Mouse (Mus musculus) monocyte, adult 5-6 weeks (primary cell): ENCODE measurements at regions not wholly inside any gene's neighbourhood (a gene's known extent, or its start where the extent isn't known, plus 50 kb on each side); places are given as distances from the start of the nearest gene placed in this dataset.

Experiments used
- ATAC-seq: fragments of 153-309, 156-312 bp; replicated peaks from 2 replicates; pipeline ENCODE4 v1.8.0; 2017; ENCODE audit warnings: mild to moderate bottlenecking; ENCODE audit not compliant: low TSS enrichment, insufficient number of reproducible peaks, severe bottlenecking, poor library complexity, low FRiP score

DNA sequence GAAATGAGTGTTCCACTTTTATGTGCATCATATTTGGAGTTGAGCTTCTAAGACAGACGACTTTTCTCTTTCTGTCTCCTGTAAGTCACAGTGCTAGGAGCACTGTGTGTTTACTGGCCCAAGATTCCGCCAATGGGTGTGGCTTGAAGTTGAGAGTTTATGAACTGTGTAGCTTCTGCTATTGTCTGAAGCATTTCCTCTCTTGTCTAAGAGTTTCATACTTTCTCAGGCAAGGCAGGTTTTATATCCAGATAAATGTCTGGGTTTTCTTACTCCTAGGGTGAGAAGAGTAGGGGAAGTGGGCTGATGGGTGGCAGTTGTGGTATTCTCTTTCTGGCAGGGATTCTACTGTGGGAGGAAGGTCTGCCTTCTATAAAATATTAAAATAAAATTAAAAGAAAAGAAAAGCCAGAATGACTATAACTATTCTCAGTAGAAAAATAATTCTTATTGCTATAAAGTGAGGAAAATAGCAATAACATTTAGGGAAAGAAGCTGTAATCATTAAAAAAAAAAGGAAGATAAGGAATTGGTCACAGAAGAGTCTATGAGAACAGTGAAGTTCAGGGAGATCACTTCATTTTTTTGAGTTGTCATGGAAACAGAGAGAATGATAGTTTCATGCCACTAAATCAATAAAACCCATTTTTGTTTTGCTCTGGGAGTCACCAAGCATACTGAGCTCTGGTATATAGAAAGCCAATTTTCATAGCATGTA lies 147.9 kb upstream of the Cdkn2b start:
- ATAC-seq = no peak

DNA sequence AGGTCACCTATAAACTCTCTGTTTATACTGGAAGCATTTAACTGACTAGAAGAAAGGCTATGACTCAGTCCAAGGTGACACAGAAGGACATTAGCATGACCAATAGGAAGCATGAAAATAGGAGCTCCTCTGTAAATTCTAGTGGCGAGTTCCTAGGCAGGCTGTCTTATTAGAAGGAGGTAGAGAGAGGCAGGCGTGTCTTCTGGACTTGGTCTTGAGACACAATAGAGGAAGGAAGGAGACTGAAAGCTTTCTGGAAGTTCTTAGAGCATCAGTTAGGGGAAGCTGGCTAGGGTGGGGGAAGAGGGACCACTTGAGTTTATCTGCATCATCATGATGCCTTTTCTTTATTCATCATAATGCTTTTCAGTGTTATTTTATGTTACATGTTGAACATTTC lies 147.0 kb upstream of the Cdkn2b start:
- no peak for ATAC-seq

- ATAC-seq = no peak
Measured at GRCm38 (mm10) chr4:89454926-89455325, 144.1 kb upstream of the Cdkn2b start.

- ATAC-seq = no peak
Measured at GRCm38 (mm10) chr4:89453051-89453450, 142.2 kb upstream of the Cdkn2b start.

- no peak for ATAC-seq
Measured at GRCm38 (mm10) chr4:89451741-89452140, 140.9 kb upstream of the Cdkn2b start.

DNA sequence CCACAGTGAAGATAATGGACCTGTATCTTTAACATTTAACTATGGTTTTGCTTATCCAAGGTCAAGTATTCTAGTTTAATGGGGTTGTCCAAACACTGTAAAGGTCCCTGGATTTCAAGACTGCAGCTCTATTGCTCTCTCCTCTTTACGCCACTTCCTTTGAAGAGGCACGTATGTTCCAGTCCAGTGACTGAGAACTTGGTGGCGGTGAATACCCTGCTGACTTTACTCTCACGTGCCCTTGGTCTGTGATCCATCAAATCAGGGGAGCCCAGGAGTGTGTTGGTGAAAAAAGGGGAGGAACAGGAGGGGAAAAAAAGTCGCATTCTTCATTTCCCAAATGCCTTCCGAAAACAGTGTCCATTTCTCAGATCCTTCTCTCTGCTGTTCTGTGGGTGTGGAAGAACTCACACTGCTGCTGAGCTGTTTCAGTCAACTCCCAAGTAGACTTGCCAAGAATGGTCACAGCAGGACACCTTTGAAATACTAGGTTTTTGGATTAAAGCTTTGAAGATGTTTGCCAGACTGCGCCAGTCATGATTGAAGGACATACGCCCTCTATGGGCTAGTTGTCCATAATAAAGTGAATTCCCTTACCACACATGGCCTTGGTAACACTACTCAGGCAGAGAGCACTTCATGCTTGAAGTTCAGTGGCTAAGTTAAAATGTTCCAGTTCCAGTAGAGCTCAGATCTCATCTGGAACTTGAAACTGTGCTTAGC lies 136.1 kb upstream of the Cdkn2b start:
- ATAC-seq = no peak

DNA sequence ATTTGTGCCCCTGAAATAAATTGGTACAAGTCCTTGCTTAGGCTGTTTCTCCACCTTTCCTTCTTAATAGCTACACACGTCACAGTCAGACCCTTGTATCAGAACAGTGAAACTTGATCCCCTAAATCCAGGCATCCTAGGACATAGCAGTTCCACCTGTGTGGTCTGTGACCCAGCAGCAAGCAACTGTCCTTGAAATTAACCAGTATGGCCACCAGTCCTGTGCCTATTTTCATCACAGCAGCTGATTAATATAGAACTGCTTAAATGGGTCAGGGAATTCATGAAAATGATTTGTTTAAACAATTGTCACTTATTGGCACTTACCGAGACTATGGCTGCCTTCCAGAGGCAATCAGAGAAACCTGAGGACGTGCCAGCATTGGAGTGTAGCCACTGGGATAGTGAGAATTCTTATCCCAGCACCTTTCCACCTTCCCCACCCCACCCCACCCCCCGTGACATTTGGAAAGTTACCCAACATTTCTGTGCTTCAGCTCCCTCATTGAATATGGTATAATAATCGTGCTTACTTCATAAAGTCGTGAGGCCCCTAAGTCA lies 135.4 kb upstream of the Cdkn2b start:
- ATAC-seq = no peak

- no peak for ATAC-seq
Measured at GRCm38 (mm10) chr4:89445214-89446155, 134.6 kb upstream of the Cdkn2b start.

DNA sequence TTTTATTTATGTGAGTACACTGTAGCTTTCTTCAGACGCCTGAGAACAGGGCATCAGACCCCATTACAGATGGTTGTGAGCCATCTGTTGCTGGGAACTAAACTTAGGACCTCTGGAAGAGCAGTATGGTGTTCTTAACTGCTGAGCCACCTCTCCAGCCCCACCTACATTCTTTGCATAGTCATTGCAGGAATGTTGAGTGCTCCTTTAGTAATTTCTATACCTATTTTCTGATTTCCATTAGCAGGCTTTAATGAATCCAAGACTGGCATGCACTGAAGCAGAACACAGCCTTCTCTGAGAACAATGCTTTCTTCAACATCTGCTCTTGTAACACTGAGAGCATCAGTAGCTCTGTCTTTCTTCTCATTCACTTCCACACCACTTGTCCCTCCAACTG lies 131.7 kb upstream of the Cdkn2b start:
- no peak for ATAC-seq

GRCm38 (mm10) chr4:89440821-89441220 lies 130.0 kb upstream of the Cdkn2b start:
- no peak for ATAC-seq

DNA sequence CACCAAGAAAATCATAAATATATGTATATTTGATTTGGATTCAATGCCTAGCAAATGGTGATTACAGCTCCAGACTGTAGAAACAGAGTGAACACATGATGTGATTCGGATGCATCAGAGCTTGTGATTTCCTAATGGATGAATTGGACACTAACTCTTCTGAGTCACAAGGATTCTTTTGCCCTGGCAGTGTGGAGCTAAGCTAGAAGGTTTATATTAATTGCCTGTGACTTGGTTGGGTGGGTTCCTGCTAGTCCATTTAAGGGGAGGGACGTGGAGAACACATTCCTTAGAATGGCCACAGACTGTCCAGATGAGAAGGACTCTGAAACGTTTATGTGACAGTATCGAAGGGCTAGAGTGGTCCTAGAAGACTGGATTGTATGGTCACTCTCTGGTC lies 129.5 kb upstream of the Cdkn2b start:
- ATAC-seq = no peak

GRCm38 (mm10) chr4:89438665-89439064 lies 127.8 kb upstream of the Cdkn2b start:
- no peak for ATAC-seq

GRCm38 (mm10) chr4:89436764-89437163 lies 125.9 kb upstream of the Cdkn2b start:
- no peak for ATAC-seq

DNA sequence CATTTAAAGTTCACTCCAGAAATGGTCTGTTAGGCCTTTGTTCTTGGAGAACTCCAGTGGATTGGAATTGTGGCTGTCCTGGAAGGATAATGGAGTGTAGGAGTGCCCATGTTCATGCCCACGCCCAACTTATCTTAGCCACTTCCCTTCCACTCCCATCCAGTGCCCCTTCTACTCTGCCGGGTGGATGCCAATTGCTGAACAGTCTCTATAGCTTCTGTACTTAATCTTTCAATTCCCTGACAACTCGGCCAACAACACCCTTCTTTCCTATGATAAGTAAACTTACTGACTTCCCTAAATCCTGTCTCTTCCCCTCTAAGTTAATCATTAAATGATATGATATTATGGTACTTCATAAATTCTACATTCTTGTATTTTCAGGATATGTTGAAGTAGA lies 123.3 kb upstream of the Cdkn2b start:
- ATAC-seq = no peak

GRCm38 (mm10) chr4:89433528-89433927 lies 122.7 kb upstream of the Cdkn2b start:
- ATAC-seq = no peak

GRCm38 (mm10) chr4:89431520-89431919 lies 120.7 kb upstream of the Cdkn2b start:
- no peak for ATAC-seq

- ATAC-seq = no peak
Measured at GRCm38 (mm10) chr4:89428465-89428864, 117.6 kb upstream of the Cdkn2b start.

DNA sequence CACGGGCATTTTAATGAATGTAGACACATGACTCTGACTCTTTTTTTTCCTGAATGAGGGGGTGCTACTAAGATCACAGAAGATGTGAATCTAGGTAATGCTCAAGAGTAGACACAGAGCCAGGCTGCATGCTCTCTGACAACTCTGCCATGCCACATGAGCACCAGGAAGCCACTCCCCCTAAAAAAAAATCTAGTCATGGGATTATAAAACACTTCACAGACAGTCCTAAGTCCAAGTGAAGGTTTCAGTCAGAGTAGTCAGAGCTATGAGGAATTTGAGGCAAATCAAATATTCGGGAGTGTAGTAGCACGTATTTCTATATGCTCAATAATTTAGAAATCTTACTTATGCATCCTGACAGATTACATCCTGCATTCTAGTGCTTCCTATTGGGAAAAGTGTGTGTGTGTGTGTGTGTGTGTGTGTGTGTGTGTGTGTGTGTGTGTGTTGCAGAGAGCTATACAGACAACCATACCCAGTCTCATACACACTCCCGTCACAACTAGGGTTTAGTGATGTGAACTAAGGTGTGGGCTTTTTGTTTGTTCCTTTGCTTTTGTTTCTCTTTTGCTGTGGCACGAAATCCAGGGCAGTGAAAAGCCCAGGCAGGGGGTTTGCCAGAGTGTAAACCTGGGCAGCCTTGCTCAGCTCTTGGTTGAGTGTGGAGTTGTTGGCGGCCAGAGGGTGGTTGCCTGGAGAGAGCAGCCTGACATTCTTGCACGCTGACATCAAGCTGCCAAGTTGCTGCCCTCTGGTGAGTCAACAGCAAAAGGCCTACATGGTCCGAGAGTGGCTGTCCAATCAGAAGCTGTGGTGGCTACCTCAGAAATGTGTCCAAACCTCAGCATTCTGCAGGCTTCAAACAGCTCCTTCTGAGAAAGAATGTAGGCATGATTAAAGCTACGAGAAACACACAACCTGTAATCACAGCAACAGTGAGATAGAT lies 116.8 kb upstream of the Cdkn2b start:
- ATAC-seq = no peak
